Mouse (Mus musculus): ENCODE data around the gene Lats2. TPM values are rescaled to one million over a fixed set of nuclear protein-coding genes. Genes with fewer than 3 reads are reported as not detected.
A peak's percentile ranks its signal among the peaks of the same experiment; 100 is the strongest.

The Lats2 gene
- total and polyA plus RNA-seq, 2 experiments from 2014 or later: 3.8 to 7.7 TPM

- H3K27me3 ChIP-seq (ENCODE audit: insufficient read depth, low read length): no peaks in the 10 kb centered on the region
- 49% methylated on average over 4 of the region's 4 CpGs for WGBS
- DNase-seq (ENCODE audit: low spot score): peak; percentile 38
- no peak overlapping the region for H3K27ac ChIP-seq (ENCODE audit: low read depth, low read length)
- H3K4me2 ChIP-seq (ENCODE audit: low read depth, low read length, poor library complexity, severe bottlenecking): no peak overlapping the region
- ATAC-seq (ENCODE audit: low FRiP score): no peak
- no peak overlapping the region for H3K9ac ChIP-seq (replicated peaks; ENCODE audit: low read length, poor library complexity, severe bottlenecking)
- no peaks in the 10 kb centered on the region for H3K4me1 ChIP-seq (ENCODE audit: insufficient read depth, low read length)
- no peaks in the 10 kb centered on the region for H3K36me3 ChIP-seq (ENCODE audit: insufficient read depth, low read length)
- no peak for TF ChIP-seq CTCF (IDR thresholded peaks at IDR 0.05)
- no peak overlapping the region for H3K4me3 ChIP-seq (ENCODE audit: low read depth, low read length)
- no peaks in the 10 kb centered on the region for H3K9me3 ChIP-seq (ENCODE audit: low read length)
Observed at GRCm38 (mm10) chr14:57716601-57717245, 41.5 kb downstream of the Lats2 start.

- DNase-seq (ENCODE audit: low spot score) (no peak), ATAC-seq (ENCODE audit: low FRiP score) (no peak)
- no peak overlapping the region for H3K4me3 ChIP-seq (ENCODE audit: low read depth, low read length)
- peaks cover 8% of the 10 kb centered on the region; the same call in 1 of the 2 replicates for H3K4me1 ChIP-seq (ENCODE audit: insufficient read depth, low read length)
- 90% methylated on average over 1 of the region's 1 CpGs for WGBS
- no peak overlapping the region for H3K9ac ChIP-seq (replicated peaks; ENCODE audit: low read length, poor library complexity, severe bottlenecking)
- H3K27me3 ChIP-seq (ENCODE audit: insufficient read depth, low read length): no peaks in the 10 kb centered on the region
- no peaks in the 10 kb centered on the region for H3K9me3 ChIP-seq (ENCODE audit: low read length)
- no peak overlapping the region for H3K27ac ChIP-seq (ENCODE audit: low read depth, low read length)
- no peaks in the 10 kb centered on the region for H3K36me3 ChIP-seq (ENCODE audit: insufficient read depth, low read length)
- no peak for TF ChIP-seq CTCF (IDR thresholded peaks at IDR 0.05)
- no peak overlapping the region for H3K4me2 ChIP-seq (ENCODE audit: low read depth, low read length, poor library complexity, severe bottlenecking)
Observed at GRCm38 (mm10) chr14:57712884-57713283, 45.3 kb downstream of the Lats2 start.

GRCm38 (mm10) chr14:57711059-57711458 lies 47.1 kb downstream of the Lats2 start:
- no peak overlapping the region for H3K4me2 ChIP-seq (ENCODE audit: low read depth, low read length, poor library complexity, severe bottlenecking)
- ATAC-seq (ENCODE audit: low FRiP score): no peak
- H3K4me3 ChIP-seq (ENCODE audit: low read depth, low read length): no peak overlapping the region
- H3K36me3 ChIP-seq (ENCODE audit: insufficient read depth, low read length): no peaks in the 10 kb centered on the region
- no peak for TF ChIP-seq CTCF (IDR thresholded peaks at IDR 0.05)
- no peaks in the 10 kb centered on the region for H3K9me3 ChIP-seq (ENCODE audit: low read length)
- H3K27me3 ChIP-seq (ENCODE audit: insufficient read depth, low read length): no peaks in the 10 kb centered on the region
- 88% methylated on average over 6 of the region's 6 CpGs for WGBS
- no peak overlapping the region for H3K9ac ChIP-seq (replicated peaks; ENCODE audit: low read length, poor library complexity, severe bottlenecking)
- H3K4me1 ChIP-seq (ENCODE audit: insufficient read depth, low read length): peaks cover 21% of the 10 kb centered on the region; the same call in 1 of the 2 replicates
- DNase-seq (ENCODE audit: low spot score): no peak
- no peak overlapping the region for H3K27ac ChIP-seq (ENCODE audit: low read depth, low read length)

- H3K36me3 ChIP-seq (ENCODE audit: insufficient read depth, low read length): no peaks in the 10 kb centered on the region
- H3K9ac ChIP-seq (replicated peaks; ENCODE audit: low read length, poor library complexity, severe bottlenecking): no peak overlapping the region
- H3K4me2 ChIP-seq (ENCODE audit: low read depth, low read length, poor library complexity, severe bottlenecking): no peak overlapping the region
- peak; percentile 21 for DNase-seq (ENCODE audit: low spot score)
- peaks cover 21% of the 10 kb centered on the region; the same call in 1 of the 2 replicates for H3K4me1 ChIP-seq (ENCODE audit: insufficient read depth, low read length)
- TF ChIP-seq CTCF (IDR thresholded peaks at IDR 0.05): no peak
- 19% methylated on average over 10 of the region's 10 CpGs for WGBS
- H3K9me3 ChIP-seq (ENCODE audit: low read length): no peaks in the 10 kb centered on the region
- no peaks in the 10 kb centered on the region for H3K27me3 ChIP-seq (ENCODE audit: insufficient read depth, low read length)
- H3K4me3 ChIP-seq (ENCODE audit: low read depth, low read length): no peak overlapping the region
- ATAC-seq (ENCODE audit: low FRiP score): no peak
- peak overlapping the region; percentile 55; the same call in 1 of the 2 replicates for H3K27ac ChIP-seq (ENCODE audit: low read depth, low read length)
Observed at GRCm38 (mm10) chr14:57709171-57709570, 49.0 kb downstream of the Lats2 start.

GRCm38 (mm10) chr14:57708580-57708979 lies 49.6 kb downstream of the Lats2 start:
- Histone ChIP-seq H3K27ac (ENCODE audit: low read depth, low read length) (no peak overlapping the region), H3K4me3 (ENCODE audit: low read depth, low read length) (no peak overlapping the region), H3K4me1 (ENCODE audit: insufficient read depth, low read length) (peaks cover 21% of the 10 kb centered on the region; the same call in 1 of the 2 replicates), H3K9me3 (ENCODE audit: low read length) (no peaks in the 10 kb centered on the region), H3K36me3 (ENCODE audit: insufficient read depth, low read length) (no peaks in the 10 kb centered on the region), H3K27me3 (ENCODE audit: insufficient read depth, low read length) (no peaks in the 10 kb centered on the region), H3K9ac (replicated peaks; ENCODE audit: low read length, poor library complexity, severe bottlenecking) (no peak overlapping the region), H3K4me2 (ENCODE audit: low read depth, low read length, poor library complexity, severe bottlenecking) (no peak overlapping the region)
- WGBS: 41% methylated on average over 7 of the region's 7 CpGs
- DNase-seq (ENCODE audit: low spot score) (no peak), ATAC-seq (ENCODE audit: low FRiP score) (no peak)
- no peak for TF ChIP-seq CTCF (IDR thresholded peaks at IDR 0.05)

- Histone ChIP-seq H3K9ac (replicated peaks; ENCODE audit: low read length, poor library complexity, severe bottlenecking) (0 out of 2 replicates have a peak overlapping the region, but pooled peaks have one; percentile 29), H3K36me3 (ENCODE audit: insufficient read depth, low read length) (no peaks in the 10 kb centered on the region), H3K4me3 (ENCODE audit: low read depth, low read length) (no peak overlapping the region), H3K27me3 (ENCODE audit: insufficient read depth, low read length) (no peaks in the 10 kb centered on the region), H3K27ac (ENCODE audit: low read depth, low read length) (peak overlapping the region; percentile 65), H3K9me3 (ENCODE audit: low read length) (no peaks in the 10 kb centered on the region), H3K4me1 (ENCODE audit: insufficient read depth, low read length) (peaks cover 21% of the 10 kb centered on the region; the same call in 1 of the 2 replicates), H3K4me2 (ENCODE audit: low read depth, low read length, poor library complexity, severe bottlenecking) (peak overlapping the region; percentile 22; the same call in 1 of the 2 replicates)
- no peak for TF ChIP-seq CTCF (IDR thresholded peaks at IDR 0.05)
- ATAC-seq (ENCODE audit: low FRiP score) (peak; percentile 51), DNase-seq (ENCODE audit: low spot score) (peak; percentile 73)
- 21% methylated on average over 18 of the region's 18 CpGs for WGBS
Observed at GRCm38 (mm10) chr14:57707100-57707893, 50.9 kb downstream of the Lats2 start.

Measured in midbrain, postnatal 0 days (tissue).